Mouse (Mus musculus) stomach, adult 2 months (tissue): ENCODE data around the gene Gm21293. TPM values are rescaled to one million over a fixed set of nuclear protein-coding genes. Genes with fewer than 3 reads are reported as not detected.

ENCODE experiments used
- polyA plus RNA-seq: library from polyadenylated mRNA; depleted of rRNA; stranded (reverse); fragments of >200 nt; gene quantifications from 2 replicates; pipeline ENCODE4 v1.2.3, GENCODE M21; 2012; rRNA removed

The Gm21293 gene
- not detected in 2 replicates for polyA plus RNA-seq

DNA sequence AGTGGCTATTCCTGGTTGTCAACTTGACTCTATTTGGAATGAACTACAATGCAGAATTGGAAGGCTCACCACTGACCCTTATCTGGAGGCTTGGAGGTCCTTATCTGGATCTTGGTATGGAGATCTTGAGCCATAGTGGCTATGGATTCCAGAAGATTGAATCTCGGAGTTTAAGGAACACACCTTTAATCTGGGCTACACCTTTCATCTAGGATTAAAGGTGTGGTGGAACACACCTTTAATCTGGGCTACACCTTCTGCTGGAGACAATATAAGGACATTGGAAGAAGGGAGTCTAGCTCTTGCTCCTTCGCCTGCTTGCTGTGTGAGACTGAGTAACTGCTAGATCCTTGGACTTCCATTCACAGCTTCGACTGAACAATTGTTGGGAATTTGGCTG is at the start of gene Gm21293:
Gene Gm21293, plus strand, starts transcription at position 301 of the 400 bp plus-strand sequence.

GRCm38 (mm10) chr10:104151197-104151596 is 8.4 kb downstream of the Gm21293 start, which contains the start of gene Gm6763:
Gene Gm6763, plus strand, starts transcription at chr10:104151497.

DNA sequence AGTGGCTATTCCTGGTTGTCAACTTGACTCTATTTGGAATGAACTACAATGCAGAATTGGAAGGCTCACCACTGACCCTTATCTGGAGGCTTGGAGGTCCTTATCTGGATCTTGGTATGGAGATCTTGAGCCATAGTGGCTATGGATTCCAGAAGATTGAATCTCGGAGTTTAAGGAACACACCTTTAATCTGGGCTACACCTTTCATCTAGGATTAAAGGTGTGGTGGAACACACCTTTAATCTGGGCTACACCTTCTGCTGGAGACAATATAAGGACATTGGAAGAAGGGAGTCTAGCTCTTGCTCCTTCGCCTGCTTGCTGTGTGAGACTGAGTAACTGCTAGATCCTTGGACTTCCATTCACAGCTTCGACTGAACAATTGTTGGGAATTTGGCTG is 16.9 kb downstream of the Gm21293 start, which contains the start of gene Gm8764:
Gene Gm8764, plus strand, starts transcription at position 301 of the 400 bp plus-strand sequence.

DNA sequence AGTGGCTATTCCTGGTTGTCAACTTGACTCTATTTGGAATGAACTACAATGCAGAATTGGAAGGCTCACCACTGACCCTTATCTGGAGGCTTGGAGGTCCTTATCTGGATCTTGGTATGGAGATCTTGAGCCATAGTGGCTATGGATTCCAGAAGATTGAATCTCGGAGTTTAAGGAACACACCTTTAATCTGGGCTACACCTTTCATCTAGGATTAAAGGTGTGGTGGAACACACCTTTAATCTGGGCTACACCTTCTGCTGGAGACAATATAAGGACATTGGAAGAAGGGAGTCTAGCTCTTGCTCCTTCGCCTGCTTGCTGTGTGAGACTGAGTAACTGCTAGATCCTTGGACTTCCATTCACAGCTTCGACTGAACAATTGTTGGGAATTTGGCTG is 25.4 kb downstream of the Gm21293 start, which contains the start of gene Gm21304:
Gene Gm21304, plus strand, starts transcription at position 301 of the 400 bp plus-strand sequence.

GRCm38 (mm10) chr10:104176724-104177123 is 33.9 kb downstream of the Gm21293 start, which contains the start of gene Gm21312:
Gene Gm21312, plus strand, starts transcription at chr10:104177024.

GRCm38 (mm10) chr10:104185233-104185632 is 42.4 kb downstream of the Gm21293 start, which contains the start of gene Gm20765:
Gene Gm20765, plus strand, starts transcription at chr10:104185533.

GRCm38 (mm10) chr10:104193742-104194141 is 51.0 kb downstream of the Gm21293 start, which contains the start of gene Gm4340:
Gene Gm4340, plus strand, starts transcription at chr10:104194042.

Other genes with a start within 250 kb of the Gm21293 start
- not detected in 2 replicates for gene Gm6763, start 8.5 kb downstream of the Gm21293 start, polyA plus RNA-seq
- not detected in 2 replicates for gene Gm8764, start 17.0 kb downstream of the Gm21293 start, polyA plus RNA-seq
- not detected in 2 replicates for gene Gm21304, start 25.5 kb downstream of the Gm21293 start, polyA plus RNA-seq
- not detected in 2 replicates for gene Gm21312, start 34.0 kb downstream of the Gm21293 start, polyA plus RNA-seq
- not detected in 2 replicates for gene Gm20765, start 42.5 kb downstream of the Gm21293 start, polyA plus RNA-seq
- gene Gm4340, start 51.1 kb downstream of the Gm21293 start, polyA plus RNA-seq = not detected in 2 replicates